Mouse (Mus musculus): Measurements from ENCODE around the gene Coq3.

Coq3 gene

DNA sequence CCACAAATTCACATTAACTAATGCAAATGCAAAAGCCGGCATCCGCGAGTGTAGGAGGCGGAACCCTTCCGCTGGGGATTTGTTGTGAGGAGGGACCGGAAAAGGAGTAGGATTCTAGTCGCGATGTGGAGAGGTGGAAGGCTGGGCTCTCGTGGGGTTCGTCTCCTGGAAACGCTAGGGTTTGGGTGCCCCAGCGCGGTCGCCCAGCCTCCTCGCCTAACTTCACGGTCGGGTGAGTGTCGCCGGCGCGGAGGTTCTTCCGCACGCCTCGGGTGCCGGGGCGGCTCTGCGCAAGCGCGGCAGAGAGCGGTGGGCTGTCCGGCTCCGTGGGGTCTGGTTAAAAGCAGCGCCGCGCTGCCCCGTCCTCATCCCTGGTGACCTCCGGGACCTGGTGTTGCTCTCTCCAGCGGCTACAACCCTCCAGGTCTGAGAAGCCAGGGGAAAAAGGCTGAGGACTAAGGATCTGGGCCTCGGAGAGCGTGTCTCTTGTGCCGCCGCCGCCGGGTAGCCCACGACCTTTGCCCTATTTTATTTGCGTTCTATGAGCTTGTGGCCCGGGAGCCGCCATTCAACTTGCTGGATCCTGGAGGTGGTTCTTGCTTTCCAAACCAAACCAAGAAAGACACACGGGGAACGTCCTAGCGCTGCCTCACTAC lies at the start of gene Coq3:
Gene Coq3 (plus strand): TSS at position 109 of the 656 bp plus-strand sequence.
- DNase-seq (ENCODE audit: low read depth, low spot score) = peak; percentile 61

DNA sequence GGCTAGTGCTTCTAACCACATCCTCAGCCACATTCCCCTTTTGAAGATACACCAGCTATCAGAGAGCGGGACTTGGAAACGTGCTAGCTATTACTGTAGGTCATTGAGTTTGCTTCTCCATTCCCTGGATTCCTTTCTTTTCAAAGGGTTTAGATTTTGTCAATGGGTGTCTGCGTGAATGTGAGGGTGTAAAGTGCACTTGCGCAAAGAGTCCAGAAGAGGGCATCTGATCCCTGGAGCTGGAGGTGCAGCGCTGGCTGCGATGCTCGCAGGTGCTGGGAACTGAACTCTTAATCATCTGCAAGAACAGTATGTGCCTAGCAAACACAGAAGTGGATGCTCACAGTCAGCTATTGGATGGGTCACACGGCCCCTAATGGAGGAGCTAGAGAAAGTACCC lies 46.6 kb upstream of the Coq3 start:
- DNase-seq (ENCODE audit: low read depth, low spot score) = no peak

DNA sequence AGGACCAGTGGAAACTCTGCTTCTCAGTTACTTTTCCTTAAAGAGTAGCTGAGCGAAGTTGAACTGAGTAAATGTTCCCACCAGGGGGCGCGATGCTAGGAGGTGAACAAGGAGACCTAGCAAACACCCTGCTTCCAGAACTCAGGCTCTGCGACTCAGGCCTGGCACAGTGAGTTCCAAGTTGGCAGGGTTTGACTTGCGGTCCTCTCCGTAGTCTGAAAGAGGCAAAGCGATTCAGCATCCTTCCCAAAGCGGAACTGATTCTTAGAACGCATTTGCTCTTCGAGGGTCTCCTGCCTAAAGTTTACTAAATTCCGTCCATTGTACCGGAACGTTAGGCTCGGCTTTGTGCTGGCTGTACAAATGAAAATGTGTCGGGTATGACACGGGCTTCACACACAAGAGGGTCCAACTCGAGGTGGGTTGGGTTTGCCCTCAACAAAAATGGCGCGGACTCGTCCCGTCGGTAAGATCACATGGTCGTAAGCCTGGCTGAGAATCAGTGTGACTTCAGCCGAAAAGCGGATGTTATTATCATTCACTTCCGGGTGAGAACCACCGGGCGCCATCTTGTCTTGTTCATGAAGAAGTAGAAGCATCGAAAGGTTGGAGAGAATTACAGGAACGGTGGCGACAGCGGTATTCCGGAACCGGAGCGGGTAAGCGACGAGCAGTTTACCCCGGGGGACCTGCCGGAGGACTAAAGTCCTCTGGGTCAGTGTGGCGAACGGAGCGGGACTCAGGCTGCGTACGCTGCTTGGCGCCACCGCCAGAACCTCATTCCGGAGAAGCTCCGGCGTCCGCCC lies 31.8 kb upstream of the Coq3 start, which contains the start of gene Pnisr:
Gene Pnisr (plus strand): TSS at position 103 of the 806 bp plus-strand sequence.
- DNase-seq (ENCODE audit: low read depth, low spot score) = peak; percentile 97

DNA sequence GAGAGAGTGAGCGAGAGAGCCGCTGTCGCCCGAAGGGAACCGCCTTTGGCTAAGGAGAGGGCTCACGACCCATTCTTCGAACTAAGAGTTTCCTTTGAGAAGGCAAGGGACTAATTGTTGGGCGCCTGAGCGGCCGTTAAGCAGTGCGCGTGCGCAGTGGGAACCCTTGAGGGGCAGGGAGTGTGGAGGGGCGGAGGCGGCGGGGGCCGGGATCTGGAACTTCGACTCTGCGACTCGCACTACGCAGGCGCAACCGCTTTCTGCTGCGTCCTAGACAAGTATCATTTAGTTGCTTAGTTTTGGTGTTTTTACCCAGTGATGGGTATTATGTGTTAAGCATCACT lies 31.2 kb upstream of the Coq3 start:
- peak; percentile 70 for DNase-seq (ENCODE audit: low read depth, low spot score)

DNA sequence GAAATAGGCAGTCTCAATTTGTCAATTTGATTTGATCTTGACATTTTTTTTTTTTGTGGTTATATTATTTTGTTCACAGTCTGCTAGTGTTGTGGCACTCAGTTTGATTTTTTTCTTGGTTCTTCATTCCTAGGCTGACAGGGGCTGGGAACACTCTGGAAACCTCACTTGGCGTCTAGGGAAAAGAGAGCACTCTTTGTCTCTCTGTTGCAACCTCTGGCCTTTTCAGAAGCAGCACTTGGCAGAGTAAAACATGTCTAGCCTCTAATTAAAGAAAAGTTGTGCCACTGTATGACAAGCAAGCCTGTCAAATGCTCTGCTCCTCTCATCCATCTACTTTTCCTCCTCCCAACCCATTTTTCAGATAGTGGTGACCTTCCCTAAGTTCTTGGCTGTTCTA lies 22.0 kb upstream of the Coq3 start:
- no peak for DNase-seq (ENCODE audit: low read depth, low spot score)

DNA sequence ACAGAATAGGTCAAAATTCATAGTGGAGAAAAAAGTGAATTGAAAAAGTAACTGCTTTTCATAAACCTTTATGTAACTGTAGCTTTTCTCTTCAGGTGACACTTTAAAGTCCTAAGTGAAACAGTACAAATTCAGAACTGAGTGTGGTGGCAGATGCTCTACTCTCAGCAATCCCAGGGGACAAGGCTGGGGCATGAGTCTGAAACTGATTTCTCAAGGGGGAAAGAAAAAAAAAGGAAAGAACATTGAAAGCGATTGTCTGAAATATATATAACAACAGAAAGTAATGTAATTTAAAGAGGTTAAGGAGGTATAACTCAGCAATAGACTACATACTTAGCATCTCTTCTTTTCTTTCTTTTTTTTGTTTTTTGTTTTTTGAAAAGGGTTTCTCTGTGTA lies 14.2 kb upstream of the Coq3 start:
- DNase-seq (ENCODE audit: low read depth, low spot score) = no peak

DNA sequence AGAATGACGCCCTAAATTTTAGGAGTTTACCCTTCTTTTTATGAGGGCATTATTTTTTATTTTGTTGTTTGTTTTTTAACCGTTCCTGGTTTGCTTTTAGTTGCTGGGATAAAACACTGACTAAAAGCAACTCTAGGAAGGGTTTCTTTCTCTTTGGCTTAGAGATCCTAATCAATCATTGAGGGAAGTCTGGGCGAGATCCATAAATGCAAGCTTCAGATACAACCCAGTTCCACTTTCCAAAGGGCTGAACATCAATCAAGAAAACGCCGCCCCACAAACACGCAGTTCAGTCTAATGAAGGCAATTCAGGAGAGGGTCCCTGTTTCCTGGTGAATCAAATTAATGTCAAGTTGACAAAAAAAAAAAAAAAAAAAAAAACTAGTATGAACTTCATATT lies 697 bp upstream of the Coq3 start:
- no peak for DNase-seq (ENCODE audit: low read depth, low spot score)

DNA sequence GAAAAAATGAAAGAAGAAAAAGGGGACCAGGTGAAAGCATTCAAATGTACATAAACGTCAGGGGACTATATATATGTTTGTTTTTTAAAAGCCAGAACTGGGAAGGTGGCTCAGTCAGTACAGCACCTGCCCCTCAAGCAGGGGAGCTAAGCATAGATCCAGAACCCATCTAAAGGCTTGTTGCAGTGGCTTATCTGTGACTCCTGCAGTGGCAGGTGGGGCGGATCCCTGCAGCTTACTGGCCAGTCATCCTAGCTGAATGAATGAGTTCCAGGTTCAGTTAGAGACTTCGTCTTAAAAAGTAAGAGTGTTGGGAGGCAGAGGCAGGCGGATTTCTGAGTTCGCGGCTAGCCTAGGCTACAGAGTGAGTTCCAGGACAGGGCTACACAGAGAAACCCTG lies 3.3 kb downstream of the Coq3 start:
- DNase-seq (ENCODE audit: low read depth, low spot score) = no peak

DNA sequence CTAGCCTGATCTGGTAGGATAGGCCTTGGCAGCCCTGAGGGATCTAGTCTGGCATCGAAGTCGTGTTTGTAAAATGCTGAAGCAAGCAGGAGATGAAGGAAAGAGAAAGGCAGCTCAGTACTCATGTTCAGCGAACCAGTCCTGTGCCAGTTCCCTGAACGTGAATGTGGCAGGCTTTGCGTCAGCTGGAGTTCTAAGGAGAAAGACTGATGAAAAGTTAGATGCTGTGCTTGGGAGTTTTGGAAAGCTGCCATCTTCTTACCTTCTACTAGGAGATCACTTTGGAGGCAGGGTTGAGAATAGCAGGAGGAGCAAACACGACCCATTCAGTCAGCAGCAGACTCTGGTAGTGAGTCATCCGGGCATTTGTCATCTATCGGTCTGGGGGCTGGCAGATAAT lies 6.4 kb downstream of the Coq3 start:
- no peak for DNase-seq (ENCODE audit: low read depth, low spot score)

DNA sequence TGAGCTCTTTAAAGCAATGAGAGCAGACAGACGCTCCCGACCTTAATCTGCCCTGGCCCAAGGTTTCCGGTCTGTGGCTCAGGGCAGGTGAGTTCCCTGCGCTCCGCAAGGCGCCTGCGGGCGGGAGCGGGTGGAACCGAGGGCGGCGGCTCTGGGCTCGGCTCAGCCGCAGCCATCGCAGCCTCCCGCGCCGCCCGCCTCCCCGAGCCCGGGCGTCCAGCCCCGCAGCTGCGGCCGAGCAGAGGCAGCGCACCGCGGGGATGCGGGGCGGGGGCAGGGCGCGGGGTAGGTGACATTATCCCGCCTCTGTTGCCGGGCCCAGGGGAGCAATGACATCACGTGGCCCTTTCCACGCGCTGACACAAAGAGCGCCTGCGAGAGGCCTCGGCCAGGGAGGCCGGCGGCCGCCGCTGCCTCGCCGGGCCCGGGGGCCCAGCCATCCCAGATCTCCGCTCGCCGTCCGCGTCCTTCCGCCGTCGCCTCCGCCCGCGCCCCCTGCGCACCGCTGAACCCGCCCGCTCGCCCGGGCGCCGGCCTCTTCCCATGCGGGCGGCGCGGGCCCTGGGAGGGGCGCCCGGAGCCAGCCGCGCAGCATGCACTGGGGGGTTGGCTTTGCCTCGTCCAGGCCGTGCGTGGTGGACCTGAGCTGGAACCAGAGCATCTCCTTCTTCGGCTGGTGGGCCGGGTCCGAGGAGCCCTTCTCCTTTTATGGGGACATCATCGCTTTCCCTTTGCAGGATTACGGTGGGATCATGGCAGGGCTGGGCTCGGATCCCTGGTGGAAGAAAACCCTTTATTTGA lies 51.7 kb downstream of the Coq3 start, which contains the start of gene Faxc:
Gene Faxc (plus strand): TSS at position 359 of the 801 bp plus-strand sequence.
- peak; percentile 42 for DNase-seq (ENCODE audit: low read depth, low spot score)

DNA sequence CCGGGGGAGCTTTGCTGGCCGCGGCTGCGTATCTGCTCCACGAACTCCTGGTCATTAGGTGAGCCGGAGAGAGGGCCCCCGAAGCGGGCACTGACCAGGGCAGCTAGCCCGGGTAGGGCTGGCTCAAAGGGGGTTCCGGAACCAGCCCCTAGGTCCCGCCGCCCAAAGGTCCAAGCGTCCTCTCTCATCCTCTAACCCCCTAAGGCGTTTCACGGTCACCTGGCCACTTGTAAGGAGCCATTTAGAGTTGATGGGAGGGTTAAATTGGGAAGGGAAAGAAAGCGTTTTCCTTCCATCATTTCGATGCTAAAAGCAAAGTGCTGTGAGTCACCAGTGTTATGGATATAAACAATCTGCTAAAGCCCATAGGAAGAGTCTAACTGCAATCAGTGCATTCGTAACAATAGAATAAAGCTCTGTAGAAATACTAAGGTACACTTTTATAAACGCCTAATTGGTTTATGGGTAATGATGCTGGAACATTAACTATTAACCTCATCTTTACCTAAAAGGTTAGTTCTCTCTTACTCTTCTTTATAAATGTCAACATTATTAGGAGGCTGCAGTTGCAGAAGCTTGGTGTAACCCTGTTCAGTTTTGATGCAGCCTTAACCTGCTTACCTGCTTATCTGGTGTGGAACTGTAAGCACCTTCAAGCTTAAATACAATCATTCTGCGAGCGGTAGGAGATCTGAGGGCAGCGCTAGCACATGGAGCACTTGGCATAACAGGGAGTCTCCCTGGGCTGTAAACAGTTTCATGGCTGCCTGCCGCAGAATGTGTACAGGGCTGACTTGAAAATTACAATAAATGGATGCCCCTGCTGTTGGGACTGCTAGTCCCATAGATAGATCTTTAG lies 52.5 kb downstream of the Coq3 start:
- no peak for DNase-seq (ENCODE audit: low read depth, low spot score)

DNA sequence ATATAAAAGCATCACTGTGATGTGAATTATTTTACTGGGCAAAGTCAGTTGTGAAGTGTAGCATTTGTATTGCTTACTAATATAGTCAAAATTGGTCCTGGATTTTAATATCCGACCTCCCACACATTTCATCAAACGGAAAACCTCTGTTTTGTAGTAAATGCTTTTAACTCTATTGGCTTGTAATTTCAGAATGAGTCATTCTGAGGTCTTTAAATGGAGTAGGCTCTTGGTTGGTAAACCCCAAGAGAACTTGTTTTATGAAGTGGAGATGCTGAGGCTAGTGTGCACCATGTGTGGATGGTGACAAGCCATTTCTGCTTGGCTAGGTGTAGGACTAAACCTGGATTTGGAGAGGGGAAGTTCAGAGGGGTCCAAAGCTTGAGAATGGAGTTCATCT lies 55.9 kb downstream of the Coq3 start:
- no peak for DNase-seq (ENCODE audit: low read depth, low spot score)

DNA sequence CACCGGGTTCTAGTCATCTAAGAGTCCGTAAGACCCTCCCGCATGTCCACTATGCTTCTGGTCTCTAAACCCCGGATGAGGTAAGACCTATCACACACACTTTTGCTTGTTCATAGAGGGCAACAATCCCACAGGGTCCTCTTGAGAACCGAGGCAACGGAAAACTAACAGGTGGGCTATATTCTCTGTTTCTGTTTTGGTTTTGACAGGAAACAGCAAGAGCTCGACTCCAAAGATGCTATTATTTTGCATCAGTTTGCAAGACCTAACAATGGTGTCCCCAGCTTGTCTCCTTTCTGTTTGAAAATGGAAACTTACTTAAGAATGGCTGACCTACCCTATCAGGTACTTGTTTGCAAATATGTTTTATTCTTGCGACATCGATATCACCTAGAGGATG lies 57.0 kb downstream of the Coq3 start:
- DNase-seq (ENCODE audit: low read depth, low spot score) = no peak

DNA sequence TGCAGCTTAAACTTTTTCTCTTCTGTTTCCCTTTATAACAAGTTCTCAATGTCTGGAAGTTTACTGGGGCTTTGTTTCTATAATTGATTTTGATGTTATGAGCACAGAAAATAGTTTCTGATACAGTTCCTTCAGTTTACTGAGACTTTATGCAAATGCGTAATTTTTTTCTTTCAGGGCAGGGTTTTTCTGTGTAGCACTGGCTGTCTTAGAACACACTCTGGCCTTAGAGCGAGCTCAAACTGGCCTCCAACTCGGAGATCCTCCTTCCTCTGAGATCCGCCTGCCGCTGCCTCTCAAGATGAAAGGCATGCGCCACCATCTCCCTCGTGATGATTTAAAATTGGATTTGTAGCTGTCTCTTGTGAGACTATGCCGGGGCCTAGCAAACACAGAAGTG lies 58.4 kb downstream of the Coq3 start:
- DNase-seq (ENCODE audit: low read depth, low spot score) = no peak

DNA sequence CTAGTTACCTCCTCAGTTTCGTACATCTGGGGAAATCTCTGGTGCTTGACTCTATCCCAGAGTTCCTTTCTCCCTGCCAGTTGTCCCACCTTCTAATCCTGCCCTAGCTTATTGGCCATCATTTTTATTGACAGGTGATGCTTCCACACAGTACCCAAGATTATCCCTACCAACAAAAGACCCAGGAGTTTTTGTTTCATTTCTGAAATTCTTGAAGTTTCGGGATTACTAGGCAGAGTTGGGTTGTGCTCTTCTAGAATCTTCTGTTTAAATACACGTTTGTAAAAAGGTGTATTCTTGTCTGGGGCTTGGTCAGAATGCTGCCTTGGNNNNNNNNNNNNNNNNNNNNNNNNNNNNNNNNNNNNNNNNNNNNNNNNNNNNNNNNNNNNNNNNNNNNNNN lies 65.2 kb downstream of the Coq3 start:
- no peak for DNase-seq (ENCODE audit: low read depth, low spot score)

DNA sequence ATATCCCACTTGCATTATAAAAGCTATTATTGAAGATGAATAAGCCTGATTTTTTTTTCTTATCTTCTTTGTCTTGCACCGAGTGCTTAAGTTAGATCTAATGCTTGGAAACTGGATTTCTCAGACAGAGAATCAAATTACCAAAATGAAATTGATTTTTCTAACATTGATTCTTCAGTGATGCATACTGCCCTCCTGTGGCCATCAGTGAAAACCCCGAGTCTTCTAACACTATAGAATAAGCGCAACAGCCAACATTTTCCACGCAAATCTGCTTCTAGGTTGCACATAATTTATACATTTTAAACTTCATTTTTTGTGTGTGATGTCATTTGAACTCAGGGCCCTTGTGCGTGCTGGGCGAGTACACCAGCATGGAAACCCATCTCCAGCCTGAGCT lies 72.0 kb downstream of the Coq3 start:
- peak; percentile 30 for DNase-seq (ENCODE audit: low read depth, low spot score)

DNA sequence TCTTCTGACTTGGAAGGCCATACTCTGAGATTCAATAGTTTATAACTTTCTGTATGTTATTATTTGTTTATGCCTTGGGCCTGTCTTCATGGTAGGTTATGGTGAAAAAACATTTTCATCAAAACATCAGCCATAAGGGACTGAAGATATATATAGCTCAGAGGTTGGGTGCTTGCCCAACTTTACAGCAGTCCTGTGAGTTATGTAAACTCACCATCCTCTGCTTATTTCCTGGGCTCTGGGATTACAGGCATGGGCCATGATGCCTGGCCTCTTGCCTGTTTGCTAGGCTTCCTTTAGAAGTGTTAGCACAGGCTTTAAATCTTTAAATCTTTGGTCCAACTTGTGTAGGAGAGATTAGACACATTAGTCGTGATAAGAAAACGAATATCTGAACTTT lies 72.8 kb downstream of the Coq3 start:
- DNase-seq (ENCODE audit: low read depth, low spot score) = no peak

DNA sequence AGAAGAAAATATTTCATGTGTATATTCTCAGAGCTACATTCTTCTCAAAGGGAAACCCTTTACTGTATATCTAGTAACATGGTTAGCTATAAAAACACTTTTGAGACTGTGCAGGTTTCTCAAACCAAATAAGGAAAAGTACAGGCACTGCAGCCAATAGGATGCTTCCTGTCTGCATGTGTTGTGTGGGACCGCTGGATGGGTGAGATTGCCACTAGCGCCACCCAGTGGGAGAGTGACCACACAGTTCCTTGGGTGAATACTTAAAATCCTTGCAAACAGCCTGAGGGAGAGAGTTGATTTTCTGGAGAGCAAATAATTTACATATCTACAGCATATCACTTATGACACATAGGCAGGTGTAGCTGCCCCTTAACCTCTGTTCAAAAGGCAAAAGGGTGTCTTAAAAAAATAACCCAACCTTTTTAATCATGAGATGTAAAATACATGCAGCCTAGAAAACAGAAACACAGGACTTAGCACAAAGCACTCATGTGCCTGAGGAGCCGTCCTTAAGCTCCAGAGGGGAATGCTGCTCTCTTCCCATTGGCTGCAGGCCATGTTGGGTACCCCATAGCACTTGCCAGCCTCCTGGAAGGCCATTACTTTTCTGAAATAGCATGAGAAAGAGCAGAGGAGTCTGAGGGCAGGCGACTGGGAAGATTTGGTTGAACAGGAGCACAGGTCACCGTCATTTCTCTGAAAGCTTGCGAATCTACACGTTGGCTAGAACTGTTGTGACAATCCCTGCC lies 78.3 kb downstream of the Coq3 start:
- no peak for DNase-seq (ENCODE audit: low read depth, low spot score)

Data from brain, embryonic 18.5 days (tissue).